Mouse (Mus musculus) left cerebral cortex, postnatal 14 days (tissue): ENCODE results near the gene Uspl1. TPM values are rescaled to one million over a fixed set of nuclear protein-coding genes. Genes with fewer than 3 reads are reported as not detected.

Experiments
- DNase-seq, 2 experiments: peaks; one replicate each; pipeline ENCODE4 v3.0.0; 2021 to 2022; ENCODE audit warnings: low spot score in 2 of 2, mixed read lengths in 1 of 2
- intact Hi-C: fragments of 180-260 bp; cut with DNase I; formaldehyde crosslinking; loops from one replicate; pipeline ENCODE4 v1.15.1; 2025
- microRNA-seq, 2 experiments: library from miRNA; unstranded; fragments of <30 nt; microRNA quantifications; one replicate each; pipeline ENCODE4 v1.2.0; 2022
- total RNA-seq, 2 experiments: library from RNA; stranded (reverse); gene quantifications; 2 replicates each; pipeline ENCODE4 v1.2.3; 2021

The Uspl1 gene
- total RNA-seq, 2 experiments from 2014 or later, result 43.6 to 48.1 TPM

GRCm38 (mm10) chr5:149243053-149243452, 58.9 kb downstream of the Uspl1 start:
- intact Hi-C loops, result no loop called here
- no peak for DNase-seq

GRCm38 (mm10) chr5:149245391-149245964, 61.3 kb downstream of the Uspl1 start:
- DNase-seq, result no peak
- intact Hi-C loops, result no loop called here

GRCm38 (mm10) chr5:149245965-149246470, 61.9 kb downstream of the Uspl1 start:
- intact Hi-C loops, result no loop called here

GRCm38 (mm10) chr5:149247047-149247904, 63.1 kb downstream of the Uspl1 start:
- intact Hi-C loops, result no loop called here
- no peak for DNase-seq

More at GRCm38 (mm10) chr5:149245965-149246470, 61.9 kb downstream of the Uspl1 start:
- peak in 1 of 2 experiments; percentile 32 for DNase-seq

GRCm38 (mm10) chr5:149252303-149252702, 68.2 kb downstream of the Uspl1 start:
- intact Hi-C loops, result no loop called here
- no peak for DNase-seq

GRCm38 (mm10) chr5:149253491-149253890, 69.3 kb downstream of the Uspl1 start:
- intact Hi-C loops, result no loop called here
- no peak for DNase-seq

- intact Hi-C loops, result no loop called here
- no peak for DNase-seq
These were observed 71.4 kb downstream of the Uspl1 start for GRCm38 (mm10) chr5:149255522-149255921.

- intact Hi-C loops, result no loop called here
- no peak for DNase-seq
These were observed 73.5 kb downstream of the Uspl1 start for GRCm38 (mm10) chr5:149257518-149258281.

GRCm38 (mm10) chr5:149259093-149259492, 74.9 kb downstream of the Uspl1 start:
- intact Hi-C loops, result no loop called here
- DNase-seq, result no peak

GRCm38 (mm10) chr5:149261449-149261848, 77.3 kb downstream of the Uspl1 start:
- intact Hi-C loops, result no loop called here
- no peak for DNase-seq

GRCm38 (mm10) chr5:149261866-149262265, 77.7 kb downstream of the Uspl1 start:
- DNase-seq, result no peak
- intact Hi-C loops, result no loop called here

GRCm38 (mm10) chr5:149264405-149264804, 80.3 kb downstream of the Uspl1 start, which contains the start of gene Alox5ap:
TSS of gene Alox5ap (plus strand) at chr5:149264767.
- DNase-seq, result no peak
- intact Hi-C loops, result no loop called here

- intact Hi-C loops, result no loop called here
- DNase-seq, result no peak
These were observed 80.7 kb downstream of the Uspl1 start for GRCm38 (mm10) chr5:149264878-149265279.

Small RNA genes within 50 kb of the gene (microRNA-seq; reads per million reads assigned to microRNA genes)
- gene Gm24105, result 0 reads per million in 2 experiments

Other genes with a start within 250 kb of the Uspl1 start
- gene Gm42791, start 189.2 kb upstream of the Uspl1 start, total RNA-seq, result 10 to 100 TPM; 16.6 to 17.8 TPM
- gene Hmgb1, start 139 bp downstream of the Uspl1 start, total RNA-seq, result 100 to 1,000 TPM; 157 to 159 TPM
- 10 to 100 TPM in 1 of 2 experiments, 1 to 10 TPM in 1; 8.1 to 11.7 TPM for gene Alox5ap, start 80.4 kb downstream of the Uspl1 start, total RNA-seq
- 1 to 10 TPM; 6.6 to 8.5 TPM for gene Medag, start 227.4 kb downstream of the Uspl1 start, total RNA-seq